Mouse (Mus musculus) testis, adult 2 months (tissue): ENCODE results near the gene Ilvbl. TPM values are rescaled to one million over a fixed set of nuclear protein-coding genes. Genes with fewer than 3 reads are reported as not detected.

ENCODE experiments used
- H3K27ac ChIP-seq: fragments of 200-500 bp; 2 replicates; pipeline ENCODE4 v1.5.1; 2012; ENCODE audit warnings: low read depth, low read length; ENCODE audit not compliant: control insufficient read depth, insufficient read depth
- H3K27me3 ChIP-seq: fragments of 200-500 bp; 2 replicates; pipeline ENCODE4 v1.6.1; 2012; ENCODE audit warnings: mild to moderate bottlenecking, low read length, moderate library complexity; ENCODE audit not compliant: control insufficient read depth, insufficient read depth
- H3K36me3 ChIP-seq: fragments of 200-500 bp; 2 replicates; pipeline ENCODE4 v1.6.1; 2012; ENCODE audit warnings: mild to moderate bottlenecking, low read length; ENCODE audit not compliant: control insufficient read depth, insufficient read depth
- H3K4me1 ChIP-seq: fragments of 200-500 bp; 2 replicates; pipeline ENCODE4 v1.6.1; 2012; ENCODE audit warnings: low read length; ENCODE audit not compliant: control insufficient read depth, insufficient read depth
- H3K4me3 ChIP-seq: fragments of 200-500 bp; 2 replicates; pipeline ENCODE4 v1.5.1; 2012; ENCODE audit warnings: low read depth, mild to moderate bottlenecking, low read length, moderate library complexity, mixed read lengths; ENCODE audit not compliant: control insufficient read depth
- CTCF ChIP-seq: fragments of 200-500 bp; IDR thresholded peaks from 2 replicates; pipeline ENCODE4 v1.5.1; 2012; ENCODE audit warnings: low read depth, mild to moderate bottlenecking, inconsistent platforms, low read length, moderate library complexity; ENCODE audit not compliant: control insufficient read depth, insufficient read depth, insufficient replicate concordance
- POLR2A ChIP-seq: fragments of 200-500 bp; IDR thresholded peaks from 2 replicates; pipeline ENCODE4 v1.6.1; 2012; ENCODE audit warnings: low read depth, mild to moderate bottlenecking, inconsistent platforms, low read length, moderate library complexity; ENCODE audit not compliant: control insufficient read depth
- polyA plus RNA-seq: library from polyadenylated mRNA; depleted of rRNA; stranded (reverse); fragments of >200 nt; gene quantifications from 2 replicates; pipeline ENCODE4 v1.2.3, GENCODE M21; 2012

Gene Ilvbl
- polyA plus RNA-seq, 1 experiment, result 11.1 TPM

DNA sequence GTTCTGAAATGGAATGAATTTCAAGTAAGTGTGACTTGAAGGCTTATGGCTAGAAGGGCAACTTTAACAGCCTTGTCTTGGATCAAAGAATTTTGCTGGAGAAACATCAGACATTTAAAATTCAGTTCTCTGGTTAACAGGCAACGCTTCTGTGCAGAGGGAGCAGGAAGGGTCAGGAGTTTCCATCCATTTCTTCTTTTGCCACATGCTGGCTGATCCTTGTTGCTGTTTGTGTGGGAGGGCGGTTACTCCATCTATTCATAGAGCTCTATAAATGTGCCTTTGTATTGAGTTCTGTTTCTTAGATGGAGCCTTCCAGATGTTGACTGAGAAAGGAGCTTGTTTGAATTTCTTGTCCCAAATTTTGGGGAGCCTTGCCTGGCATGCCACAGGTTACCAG is 3.2 kb upstream of the Ilvbl start:
- Histone ChIP-seq H3K4me3 (no peak overlapping the region), H3K4me1 (peaks cover 15% of the 10 kb centered on the region), H3K27me3 (no peaks in the 10 kb centered on the region), H3K27ac (no peak overlapping the region), H3K36me3 (no peaks in the 10 kb centered on the region)
- TF ChIP-seq POLR2A, result no peak
- TF ChIP-seq CTCF, result no peak

DNA sequence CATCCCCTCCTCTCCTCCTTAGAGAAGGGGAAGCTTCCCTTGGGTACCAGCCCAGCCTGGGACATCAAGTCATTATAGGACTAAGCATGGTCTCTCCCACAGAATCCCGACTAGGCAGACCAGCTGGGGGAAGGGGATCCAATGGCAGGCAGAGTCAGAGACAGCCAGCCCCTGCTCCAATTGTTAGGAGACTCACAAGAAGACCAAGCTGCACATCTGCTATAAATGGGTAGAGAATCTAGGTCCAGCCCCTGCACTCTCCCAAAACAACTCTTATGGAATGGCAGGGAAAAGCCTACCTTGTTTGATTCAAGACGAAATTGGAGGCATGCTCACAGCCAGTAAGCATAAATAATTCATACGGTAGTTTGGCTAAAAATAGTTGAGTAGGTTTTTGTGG is 920 bp upstream of the Ilvbl start:
- peaks cover 15% of the 10 kb centered on the region for H3K4me1 ChIP-seq
- no peak overlapping the region for H3K27ac ChIP-seq
- no peak overlapping the region for H3K4me3 ChIP-seq
- TF ChIP-seq CTCF (no peak), POLR2A (no peak)
- no peaks in the 10 kb centered on the region for H3K27me3 ChIP-seq
- no peaks in the 10 kb centered on the region for H3K36me3 ChIP-seq

DNA sequence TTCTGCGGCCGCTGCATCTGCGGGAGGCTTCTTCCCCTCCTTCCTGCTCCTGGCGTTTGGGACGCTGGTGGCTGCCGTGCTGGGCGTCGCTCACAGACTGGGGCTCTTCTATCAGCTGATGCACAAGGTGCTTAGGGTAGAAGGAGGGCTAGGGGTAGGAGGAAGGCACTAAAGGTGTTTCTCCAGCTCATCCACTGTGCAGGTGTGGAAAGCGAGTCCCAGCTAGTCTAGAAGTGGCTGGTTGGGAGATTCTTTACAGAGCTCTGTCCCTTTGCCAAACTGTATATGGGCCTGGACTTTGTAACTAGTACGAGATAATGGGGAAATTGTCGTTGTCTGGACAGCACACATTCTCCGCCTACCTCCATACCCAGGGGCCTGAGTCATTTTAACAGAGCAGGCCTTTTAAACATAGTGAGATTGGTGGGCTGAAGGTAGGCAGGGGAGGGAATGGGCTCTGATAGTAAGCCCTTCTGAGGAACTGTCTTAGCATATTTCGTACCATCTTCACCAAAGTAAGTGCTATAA is 1.0 kb downstream of the Ilvbl start:
- peak overlapping the region; percentile 94 for H3K4me3 ChIP-seq
- no peaks in the 10 kb centered on the region for H3K27me3 ChIP-seq
- TF ChIP-seq POLR2A (no peak), CTCF (no peak)
- H3K36me3 ChIP-seq, result no peaks in the 10 kb centered on the region
- peaks cover 15% of the 10 kb centered on the region for H3K4me1 ChIP-seq
- peak overlapping the region; percentile 96 for H3K27ac ChIP-seq

- H3K36me3 ChIP-seq, result no peaks in the 10 kb centered on the region
- H3K27ac ChIP-seq, result no peak overlapping the region
- peaks cover 15% of the 10 kb centered on the region for H3K4me1 ChIP-seq
- TF ChIP-seq CTCF, result no peak
- TF ChIP-seq POLR2A, result no peak
- H3K27me3 ChIP-seq, result no peaks in the 10 kb centered on the region
- H3K4me3 ChIP-seq, result no peak overlapping the region
These were observed 1.5 kb downstream of the Ilvbl start for GRCm38 (mm10) chr10:78575690-78576089.

DNA sequence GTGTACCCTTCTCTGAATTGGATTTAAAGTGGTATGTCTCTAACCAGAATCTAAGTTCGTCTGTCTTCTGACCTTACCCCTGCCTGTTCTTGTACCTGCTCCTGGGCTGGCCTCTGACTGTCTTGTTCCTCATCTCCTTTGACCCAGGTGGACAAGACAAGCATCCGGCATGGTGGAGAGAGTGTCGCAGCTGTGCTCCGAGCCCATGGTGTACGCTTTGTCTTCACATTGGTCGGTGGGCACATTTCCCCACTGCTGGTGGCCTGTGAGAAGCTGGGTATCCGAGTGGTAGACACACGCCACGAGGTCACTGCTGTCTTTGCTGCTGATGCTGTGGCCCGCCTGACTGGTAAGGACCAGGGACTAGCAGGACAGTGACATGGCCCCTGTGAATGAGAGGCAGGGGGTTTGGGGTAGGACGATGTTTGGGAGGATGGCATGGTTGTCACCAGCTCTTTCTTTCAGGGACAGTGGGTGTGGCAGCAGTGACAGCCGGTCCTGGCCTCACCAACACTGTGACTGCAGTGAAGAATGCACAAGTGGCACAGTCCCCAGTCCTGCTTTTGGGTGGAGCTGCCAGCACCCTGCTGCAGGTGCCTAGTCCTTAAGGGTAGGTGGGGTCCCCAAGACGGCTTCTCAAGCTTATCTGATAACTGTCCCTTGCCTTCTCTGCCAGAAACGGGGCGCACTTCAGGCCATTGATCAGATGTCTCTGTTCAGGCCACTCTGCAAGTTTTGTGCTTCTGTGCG is 2.5 kb downstream of the Ilvbl start:
- H3K27ac ChIP-seq, result no peak overlapping the region
- TF ChIP-seq CTCF, result no peak

DNA sequence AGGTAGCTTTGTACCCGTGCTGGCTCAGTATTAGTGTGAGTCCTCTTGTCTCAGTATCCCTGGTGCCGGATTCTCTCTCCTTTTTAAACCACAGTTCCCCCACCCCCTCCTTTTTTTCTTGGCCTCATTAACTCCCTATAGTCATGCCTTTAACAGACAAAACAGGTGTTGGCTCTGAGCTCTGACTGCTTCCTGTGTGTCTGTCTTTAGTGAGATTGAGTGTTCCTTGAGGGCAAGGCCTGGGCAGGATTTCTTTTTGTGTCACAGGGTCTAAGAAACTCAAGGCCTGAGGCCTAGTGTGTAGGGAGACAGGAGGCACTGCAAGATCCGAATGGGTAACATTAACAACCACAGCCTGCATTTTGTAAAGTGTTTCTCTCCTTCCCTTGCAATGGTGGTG is 4.1 kb downstream of the Ilvbl start:
- Histone ChIP-seq H3K27me3 (no peaks in the 10 kb centered on the region), H3K4me3 (no peak overlapping the region), H3K4me1 (peaks cover 15% of the 10 kb centered on the region), H3K36me3 (no peaks in the 10 kb centered on the region), H3K27ac (no peak overlapping the region)
- TF ChIP-seq POLR2A, result no peak
- TF ChIP-seq CTCF, result no peak

More for the DNA sequence above, 2.5 kb downstream of the Ilvbl start:
- H3K36me3 ChIP-seq, result no peaks in the 10 kb centered on the region
- H3K4me3 ChIP-seq, result no peak overlapping the region
- no peaks in the 10 kb centered on the region for H3K27me3 ChIP-seq
- H3K4me1 ChIP-seq, result peaks cover 15% of the 10 kb centered on the region

DNA sequence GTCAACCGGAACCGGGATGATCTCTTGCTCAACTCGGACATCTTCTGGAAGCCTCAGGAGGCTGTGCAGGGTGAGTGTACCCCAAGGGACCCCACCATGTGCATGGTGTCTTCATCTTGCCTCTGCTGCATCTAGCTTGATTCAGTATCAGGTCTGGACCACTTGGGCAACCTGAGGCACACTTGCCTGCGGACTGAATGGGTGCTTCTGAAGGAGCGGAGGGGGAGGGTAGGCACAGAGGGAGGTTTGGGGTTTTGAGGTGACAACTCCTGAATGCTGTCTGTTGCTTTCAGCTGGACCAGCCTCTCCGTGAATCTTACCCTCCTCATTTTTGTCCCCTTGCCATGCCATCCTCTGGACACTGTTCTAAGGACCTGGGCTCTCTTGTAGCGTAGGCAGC is 7.0 kb downstream of the Ilvbl start:
- no peak overlapping the region for H3K4me3 ChIP-seq
- no peaks in the 10 kb centered on the region for H3K36me3 ChIP-seq
- TF ChIP-seq CTCF, result no peak
- no peak for TF ChIP-seq POLR2A
- no peak overlapping the region for H3K27ac ChIP-seq
- peaks cover 8% of the 10 kb centered on the region for H3K4me1 ChIP-seq
- no peaks in the 10 kb centered on the region for H3K27me3 ChIP-seq
